Mouse (Mus musculus) thymus, adult 2 months (tissue): ENCODE data around the gene Fry. TPM values are rescaled to one million over a fixed set of nuclear protein-coding genes. Genes with fewer than 3 reads are reported as not detected.
A peak's percentile ranks its signal among the peaks of the same experiment; 100 is the strongest.

Experiments
- DNase-seq: peaks from one replicate; pipeline ENCODE4 v3.0.0; 2021
- H3K27ac ChIP-seq: fragments of 200-500 bp; 2 replicates; pipeline ENCODE4 v1.5.1; 2012; ENCODE audit warnings: low read length, control low read depth; ENCODE audit not compliant: control insufficient read depth, insufficient read depth
- H3K27me3 ChIP-seq: fragments of 200-500 bp; 2 replicates; pipeline ENCODE4 v1.6.1; 2012; ENCODE audit warnings: mild to moderate bottlenecking, low read length, moderate library complexity, mixed read lengths; ENCODE audit not compliant: control insufficient read depth, insufficient read depth
- H3K36me3 ChIP-seq: fragments of 200-500 bp; 2 replicates; pipeline ENCODE4 v1.6.1; 2012; ENCODE audit warnings: mild to moderate bottlenecking, low read length, moderate library complexity; ENCODE audit not compliant: control insufficient read depth, insufficient read depth
- H3K4me1 ChIP-seq: fragments of 200-500 bp; replicated peaks from 2 replicates; pipeline ENCODE4 v1.6.1; 2012; ENCODE audit warnings: low read length; ENCODE audit not compliant: control insufficient read depth, insufficient read depth
- H3K4me3 ChIP-seq: fragments of 200-500 bp; 2 replicates; pipeline ENCODE4 v1.5.1; 2012; ENCODE audit warnings: mild to moderate bottlenecking, low read length, control low read depth, moderate library complexity; ENCODE audit not compliant: control insufficient read depth, insufficient read depth
- CTCF ChIP-seq: fragments of 200-500 bp; IDR thresholded peaks from 2 replicates; pipeline ENCODE4 v1.5.1; 2012; ENCODE audit warnings: mild to moderate bottlenecking, control low read depth, low read length, moderate library complexity, borderline replicate concordance; ENCODE audit not compliant: control insufficient read depth, poor library complexity, insufficient read depth; ENCODE audit errors: extremely low read depth
- POLR2A ChIP-seq: fragments of 200-500 bp; IDR thresholded peaks from 2 replicates; pipeline ENCODE4 v1.6.1; 2012; ENCODE audit warnings: mild to moderate bottlenecking, low read length, control low read depth, moderate library complexity; ENCODE audit not compliant: control insufficient read depth, poor library complexity, insufficient read depth; ENCODE audit errors: extremely low read depth
- WGBS: fragments of 180-500 bp; shearing (Covaris S2); methylation state at CpG from one replicate; pipeline ENCODE4 v1.1.7; 2018; 5-methylcytosine and 5-hydroxymethylcytosine counted together
- polyA plus RNA-seq: library from polyadenylated mRNA; depleted of rRNA; stranded (reverse); fragments of >200 nt; gene quantifications from 2 replicates; pipeline ENCODE4 v1.2.3, GENCODE M21; 2012

The Fry gene
- polyA plus RNA-seq, 1 experiment, result 9.8 TPM

DNA sequence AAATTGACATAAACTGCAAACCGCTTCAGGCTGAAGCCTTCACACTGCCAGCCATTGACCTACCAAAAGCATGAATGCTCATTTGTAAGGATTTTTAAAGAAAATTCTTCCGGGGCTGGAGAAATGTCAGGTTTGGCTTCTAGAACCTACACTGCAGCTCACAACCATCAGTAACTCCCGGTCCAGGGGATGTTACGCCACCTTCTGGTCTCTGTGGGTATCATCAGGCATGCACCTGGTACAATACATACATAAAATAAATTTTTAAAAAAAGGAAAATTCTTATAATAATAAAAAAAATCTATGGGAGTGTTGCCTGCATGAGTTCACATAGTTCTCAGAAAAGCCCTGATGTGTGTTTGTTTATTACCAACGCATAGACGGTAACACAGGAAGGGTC is 42.7 kb downstream of the Fry start:
- WGBS, result 91% methylated on average over 6 of the region's 6 CpGs
- Histone ChIP-seq H3K4me3 (no peak overlapping the region), H3K27ac (no peak overlapping the region), H3K27me3 (no peaks in the 10 kb centered on the region), H3K4me1 (no peaks in the 10 kb centered on the region), H3K36me3 (no peaks in the 10 kb centered on the region)
- TF ChIP-seq CTCF (no peak), POLR2A (no peak)
- DNase-seq, result no peak

DNA sequence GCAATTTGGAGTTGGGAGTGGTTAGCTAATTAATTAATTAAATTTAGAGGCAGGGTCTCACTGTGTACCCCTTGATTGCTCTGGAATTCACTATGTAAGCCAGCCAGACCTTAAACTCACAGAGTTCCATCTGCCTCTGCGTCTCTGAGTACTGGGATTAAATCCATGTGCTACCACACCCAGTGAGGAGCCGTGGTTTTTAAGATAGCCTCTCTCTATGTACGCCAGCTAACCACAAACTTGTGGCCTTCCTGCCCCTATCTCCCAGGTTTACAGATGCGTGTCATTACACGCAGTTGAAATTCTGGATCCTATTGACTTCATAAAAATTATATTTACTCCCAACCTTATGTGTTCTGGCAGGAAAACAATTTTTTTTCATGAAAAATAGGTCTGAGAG is 43.5 kb downstream of the Fry start:
- no peak for DNase-seq
- 62% methylated on average over 5 of the region's 5 CpGs for WGBS
- TF ChIP-seq POLR2A (no peak), CTCF (no peak)
- no peaks in the 10 kb centered on the region for H3K36me3 ChIP-seq
- no peaks in the 10 kb centered on the region for H3K27me3 ChIP-seq
- H3K4me3 ChIP-seq, result no peak overlapping the region
- H3K4me1 ChIP-seq, result no peaks in the 10 kb centered on the region
- no peak overlapping the region for H3K27ac ChIP-seq

DNA sequence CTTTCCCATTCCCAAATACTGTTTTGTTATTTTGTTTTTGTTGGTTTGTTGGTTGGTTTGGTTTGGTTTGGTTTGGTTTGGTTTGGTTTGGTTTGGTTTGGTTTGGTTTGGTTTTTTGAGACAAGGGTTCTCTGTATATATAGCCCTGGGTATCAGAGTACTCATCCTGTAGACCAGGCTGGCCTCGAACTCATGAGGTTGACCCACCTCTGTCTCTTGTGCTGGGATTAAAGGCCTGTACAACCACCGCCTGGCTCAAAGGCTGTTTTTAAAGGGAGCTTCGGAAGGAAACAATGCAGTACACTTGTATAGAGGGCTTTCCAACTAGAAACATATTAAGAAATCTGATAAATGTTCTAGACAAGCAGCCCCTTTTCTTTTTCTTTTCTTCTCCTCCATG is 46.2 kb downstream of the Fry start:
- no peak for TF ChIP-seq POLR2A
- Histone ChIP-seq H3K4me1 (no peaks in the 10 kb centered on the region), H3K27ac (no peak overlapping the region), H3K36me3 (no peaks in the 10 kb centered on the region), H3K4me3 (no peak overlapping the region), H3K27me3 (no peaks in the 10 kb centered on the region)
- no peak for DNase-seq
- 96% methylated on average over 3 of the region's 3 CpGs for WGBS

DNA sequence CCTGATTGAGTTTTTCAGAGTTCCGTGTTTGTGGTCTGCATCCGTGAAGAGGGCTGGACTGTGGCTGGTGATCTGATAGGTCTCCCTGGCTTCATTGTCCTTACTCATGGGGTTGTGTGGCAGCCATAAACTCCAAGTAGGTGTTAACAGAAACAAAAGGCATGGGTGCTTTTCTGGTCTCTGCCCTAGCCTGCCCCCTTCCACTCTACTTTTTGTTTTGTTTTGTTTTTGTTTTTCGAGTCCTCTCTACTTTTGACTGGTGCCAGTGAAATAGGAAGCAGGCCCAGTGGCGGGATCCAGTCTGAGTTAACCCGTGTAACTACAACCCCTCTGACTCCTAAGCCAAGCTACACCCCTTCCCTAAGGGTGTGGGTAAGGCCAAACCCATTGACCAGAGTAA is 48.4 kb downstream of the Fry start:
- Histone ChIP-seq H3K4me3 (no peak overlapping the region), H3K36me3 (no peaks in the 10 kb centered on the region), H3K4me1 (no peaks in the 10 kb centered on the region), H3K27ac (no peak overlapping the region), H3K27me3 (no peaks in the 10 kb centered on the region)
- DNase-seq, result no peak
- no peak for TF ChIP-seq POLR2A
- no peak for TF ChIP-seq CTCF
- WGBS, result 85% methylated on average over 5 of the region's 5 CpGs

DNA sequence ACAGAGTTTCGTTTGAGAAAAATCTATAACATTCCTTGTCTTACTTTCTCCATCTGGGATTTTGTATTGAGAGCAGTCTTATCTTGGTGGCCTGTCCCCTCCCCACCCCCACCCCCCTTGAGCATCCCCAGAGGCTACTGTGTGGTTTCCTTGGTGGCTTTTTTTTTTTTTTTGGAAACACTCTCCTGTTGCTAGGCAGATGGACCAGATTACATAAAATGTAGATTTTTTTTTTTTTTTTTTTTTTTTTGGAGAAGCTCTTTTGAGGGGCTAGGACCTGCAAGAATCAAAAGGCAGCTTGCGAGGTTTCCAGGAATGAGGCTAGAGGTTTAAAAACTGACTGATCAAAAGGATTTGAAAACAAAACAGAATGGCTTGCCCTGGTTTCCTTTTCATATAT is 48.8 kb downstream of the Fry start:
- Histone ChIP-seq H3K27ac (no peak overlapping the region), H3K27me3 (no peaks in the 10 kb centered on the region), H3K4me1 (no peaks in the 10 kb centered on the region), H3K4me3 (no peak overlapping the region), H3K36me3 (no peaks in the 10 kb centered on the region)
- no peak for DNase-seq
- 75% methylated on average over 2 of the region's 2 CpGs for WGBS
- no peak for TF ChIP-seq CTCF
- TF ChIP-seq POLR2A, result no peak

DNA sequence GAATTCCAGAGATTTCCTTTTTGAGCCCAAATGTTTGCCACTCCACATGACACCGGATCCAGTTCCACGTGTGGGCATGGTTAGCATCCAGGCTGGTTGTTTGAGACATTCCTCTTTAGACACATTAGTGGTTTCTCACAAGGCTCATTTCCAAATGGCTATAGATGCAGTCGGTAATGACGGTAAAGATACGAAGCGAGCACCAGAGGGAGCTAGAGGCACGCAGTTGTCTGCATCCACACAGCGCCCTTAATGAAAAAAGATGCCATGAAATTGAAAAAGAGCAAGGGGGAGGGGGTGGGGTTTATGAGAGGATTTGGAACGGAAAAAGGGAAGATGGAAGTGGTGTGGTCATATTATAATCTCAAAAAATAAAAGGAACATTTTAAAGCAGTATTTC is 50.3 kb downstream of the Fry start:
- peak; percentile 50 for DNase-seq
- Histone ChIP-seq H3K4me3 (no peak overlapping the region), H3K27ac (no peak overlapping the region), H3K36me3 (no peaks in the 10 kb centered on the region), H3K4me1 (no peaks in the 10 kb centered on the region), H3K27me3 (no peaks in the 10 kb centered on the region)
- 3% methylated on average over 9 of the region's 9 CpGs for WGBS
- no peak for TF ChIP-seq CTCF
- no peak for TF ChIP-seq POLR2A

DNA sequence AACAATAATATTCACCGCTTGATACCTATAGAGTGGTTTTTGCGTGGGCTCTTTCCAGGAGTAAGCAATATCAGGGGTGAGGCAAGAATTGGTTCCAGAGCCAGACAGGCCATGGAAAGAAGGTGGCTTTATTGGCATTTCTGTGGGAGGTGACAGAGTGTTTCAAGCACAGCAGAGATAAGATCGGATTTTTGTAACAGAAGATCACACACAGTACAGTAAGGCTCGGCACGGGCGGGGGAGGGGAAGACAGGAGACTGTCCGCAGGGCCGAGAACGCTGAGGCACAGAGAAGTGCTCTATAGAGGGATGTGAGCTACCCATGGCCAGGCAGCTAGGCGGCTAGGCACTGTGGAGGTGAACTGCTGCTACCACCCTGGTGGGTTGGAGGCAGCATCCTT is 53.1 kb downstream of the Fry start:
- H3K4me3 ChIP-seq, result no peak overlapping the region
- 90% methylated on average over 10 of the region's 10 CpGs for WGBS

More for the DNA sequence above, 53.1 kb downstream of the Fry start:
- no peak overlapping the region for H3K27ac ChIP-seq
- TF ChIP-seq CTCF (no peak), POLR2A (no peak)
- DNase-seq, result no peak
- peaks cover 4% of the 10 kb centered on the region for H3K4me1 ChIP-seq
- H3K27me3 ChIP-seq, result no peaks in the 10 kb centered on the region
- no peaks in the 10 kb centered on the region for H3K36me3 ChIP-seq
